In genomic region chr4:148038600-148039253, GRCm38 (mm10) we compare ENCODE assay signal across 8 mouse cellular contexts. TPM values are rescaled to one million over a fixed set of nuclear protein-coding genes. Genes with fewer than 3 reads are reported as not detected.
DNase-seq lines count a peak whose midpoint lies in the region; ATAC-seq lines count a peak whose summit lies in the region.

Gene Clcn6 (minus strand): TSS chr4:148038821.
Gene Mthfr (plus strand): TSS chr4:148039077.

- peak within 1 kb of the TSS; percentile 62 to 81 for H3K27ac ChIP-seq in heart, embryonic 14.5 days (replicated peaks in 1 of 2; ENCODE audit: control insufficient read depth in 1 of 2, insufficient read depth in 1 of 2, low read depth in 2 of 2, low read length in 2 of 2)
- H3K27ac ChIP-seq in liver, embryonic 13.5 days, result peak within 1 kb of the TSS; percentile 98
- peak within 1 kb of the TSS; percentile 91 for H3K27ac ChIP-seq in stomach, embryonic 16.5 days (ENCODE audit: low read length)

- under 1% methylated on average over 54 of the region's 54 CpGs for WGBS in heart, embryonic 14.5 days
- WGBS in liver, embryonic 13.5 days (ENCODE audit: insufficient replicate concordance), result under 1% methylated on average over 54 of the region's 54 CpGs
- WGBS in stomach, embryonic 16.5 days, result under 1% methylated on average over 54 of the region's 54 CpGs

- H3K36me3 ChIP-seq in heart, embryonic 14.5 days (ENCODE audit: control insufficient read depth, insufficient read depth, low read length), result peaks cover 32% of the 10 kb centered on the region
- peaks cover 18% of the 10 kb centered on the region for H3K36me3 ChIP-seq in liver, embryonic 13.5 days
- H3K36me3 ChIP-seq in stomach, embryonic 16.5 days (ENCODE audit: control insufficient read depth, insufficient read depth, low read length), result 0 out of 2 replicates have a peak, but pooled peaks cover 2% of the 10 kb centered on the region

- H3K9ac ChIP-seq in heart, embryonic 14.5 days (ENCODE audit: low read length), result peak within 1 kb of the TSS; percentile 79
- H3K9ac ChIP-seq in liver, embryonic 13.5 days, result peak within 1 kb of the TSS; percentile 91
- H3K9ac ChIP-seq in stomach, embryonic 16.5 days (ENCODE audit: low read length), result peak within 1 kb of the TSS; percentile 80

- no peaks in the 10 kb centered on the region for H3K27me3 ChIP-seq in heart, embryonic 14.5 days (ENCODE audit: control insufficient read depth, insufficient read depth, low read length)
- H3K27me3 ChIP-seq in liver, embryonic 13.5 days, result no peaks in the 10 kb centered on the region
- H3K27me3 ChIP-seq in stomach, embryonic 16.5 days (ENCODE audit: control insufficient read depth, insufficient read depth, low read length), result no peaks in the 10 kb centered on the region

- peak; percentile 98 for DNase-seq in c-Kit-negative CD71-positive TER-119-positive erythroid progenitor cells, embryonic 14.5 days (ENCODE audit: low read depth, low spot score)
- DNase-seq in fibroblast of lung, adult 2 months (ENCODE audit: low read depth), result peak; percentile 98
- peak; percentile 100 for DNase-seq in kidney, postnatal 14 days
- peak; percentile 99 for DNase-seq in liver, embryonic 13.5 days
- DNase-seq in neural tube, embryonic 10.5 days (ENCODE audit: extremely low spot score, low spot score), result peak; percentile 100

- H3K4me3 ChIP-seq in heart, embryonic 14.5 days (ENCODE audit: control insufficient read depth in 1 of 2, insufficient read depth in 1 of 2, low read depth in 1 of 2, low read length in 2 of 2), result peak within 1 kb of the TSS; percentile 79 to 88
- peak within 1 kb of the TSS; percentile 81 for H3K4me3 ChIP-seq in liver, embryonic 13.5 days (replicated peaks)
- peak within 1 kb of the TSS; percentile 75 for H3K4me3 ChIP-seq in stomach, embryonic 16.5 days (replicated peaks; ENCODE audit: low read length)

- peaks cover 20 to 39% of the 10 kb centered on the region in 2 experiments for H3K4me1 ChIP-seq in heart, embryonic 14.5 days (ENCODE audit: control insufficient read depth in 2 of 2, insufficient read depth in 2 of 2, low read length in 2 of 2)
- H3K4me1 ChIP-seq in liver, embryonic 13.5 days (replicated peaks), result peaks cover 57% of the 10 kb centered on the region
- peaks cover 42% of the 10 kb centered on the region for H3K4me1 ChIP-seq in stomach, embryonic 16.5 days (ENCODE audit: control insufficient read depth, insufficient read depth, low read length)

- ATAC-seq in CD4-positive, CD25-positive, alpha-beta regulatory T cell, adult 4 months, result peak; percentile 88
- peak; percentile 94 for ATAC-seq in heart, embryonic 14.5 days (ENCODE audit: insufficient number of reproducible peaks, insufficient read depth, low FRiP score, low read depth)
- peak; percentile 90 for ATAC-seq in liver, embryonic 13.5 days (ENCODE audit: low read depth)
- peak; percentile 96 for ATAC-seq in stomach, embryonic 16.5 days (ENCODE audit: insufficient read depth, low FRiP score)

- H3K9me3 ChIP-seq in heart, embryonic 14.5 days (ENCODE audit: control insufficient read depth, low read length), result no peaks in the 10 kb centered on the region
- no peaks in the 10 kb centered on the region for H3K9me3 ChIP-seq in liver, embryonic 13.5 days (replicated peaks)
- no peaks in the 10 kb centered on the region for H3K9me3 ChIP-seq in stomach, embryonic 16.5 days (replicated peaks; ENCODE audit: control insufficient read depth, low read length)

- H3K4me2 ChIP-seq in heart, embryonic 14.5 days (ENCODE audit: low read length), result peak within 1 kb of the TSS; percentile 86
- H3K4me2 ChIP-seq in liver, embryonic 13.5 days, result peak within 1 kb of the TSS; percentile 97
- H3K4me2 ChIP-seq in stomach, embryonic 16.5 days (ENCODE audit: low read depth, low read length), result peak within 1 kb of the TSS; percentile 90

RNA-seq across cellular contexts. Expression of gene Clcn6, which starts in this region (rescaled TPM):
- 1 to 10 TPM; 4.2 to 5.5 TPM for polyA plus RNA-seq in CD4-positive, CD25-positive, alpha-beta regulatory T cell, adult 4 months (2017; shearing (Covaris generic))
- 5.4 and 6.1 TPM in 2 replicates for polyA plus RNA-seq in heart, embryonic 14.5 days (2014; fragmentation: Nextera tagmentation; extraction: Ambion mirVana)
- polyA plus RNA-seq in liver, embryonic 13.5 days (2015; fragmentation: Nextera tagmentation; extraction: Ambion mirVana), result 1.5 and 1.7 TPM in 2 replicates
- polyA plus RNA-seq in stomach, embryonic 16.5 days (2015; fragmentation: Nextera tagmentation; extraction: Ambion mirVana), result 5.7 and 6.1 TPM in 2 replicates

RNA-seq across cellular contexts. Expression of gene Mthfr, which starts in this region (rescaled TPM):
- polyA plus RNA-seq in CD4-positive, CD25-positive, alpha-beta regulatory T cell, adult 4 months (2017; shearing (Covaris generic)), result 10 to 100 TPM in 1 of 2 experiments, 1 to 10 TPM in 1; 6.8 to 23.1 TPM
- 8.7 and 9.7 TPM in 2 replicates for polyA plus RNA-seq in heart, embryonic 14.5 days (2014; fragmentation: Nextera tagmentation; extraction: Ambion mirVana)
- 8.9 and 10.7 TPM in 2 replicates for polyA plus RNA-seq in liver, embryonic 13.5 days (2015; fragmentation: Nextera tagmentation; extraction: Ambion mirVana)
- 26.0 and 26.7 TPM in 2 replicates for polyA plus RNA-seq in stomach, embryonic 16.5 days (2015; fragmentation: Nextera tagmentation; extraction: Ambion mirVana)

Comparison
In these comparisons a context has a peak if more than half of its experiments do, and no peak if none do; other contexts are left out.
1. Peak in every context shown above with its lines: DNase-seq, ATAC-seq, H3K4me3 ChIP-seq and H3K27ac ChIP-seq.